Mouse (Mus musculus): ENCODE results near the gene Thsd7a. TPM values are rescaled to one million over a fixed set of nuclear protein-coding genes. Genes with fewer than 3 reads are reported as not detected.

Thsd7a gene
- total and polyA plus RNA-seq, 3 experiments, result 0.30 TPM; not detected in 2

- DNase-seq (ENCODE audit: extremely low read depth), result no peak
- Histone ChIP-seq H3K79me2 (replicated peaks; ENCODE audit: control insufficient read depth, extremely low read depth, insufficient read depth, poor library complexity, severe bottlenecking) (no peaks in the 10 kb centered on the region), H3K4me3 (replicated peaks in 1 of 3; ENCODE audit: low read depth in 2 of 3, low read length in 2 of 3, poor library complexity in 1 of 3) (no peak overlapping the region), H3K9ac (ENCODE audit: insufficient read depth, low read depth) (no peak overlapping the region), H3K27me3 (replicated peaks) (no peaks in the 10 kb centered on the region), H3K4me2 (ENCODE audit: insufficient read depth, low read depth, poor library complexity, severe bottlenecking) (no peak overlapping the region), H3K9me3 (replicated peaks; ENCODE audit: low read length) (no peaks in the 10 kb centered on the region), H3K4me1 (ENCODE audit: control insufficient read depth in 1 of 2, insufficient read depth in 2 of 2) (no peaks in the 10 kb centered on the region), H3K36me3 (replicated peaks in 1 of 2; ENCODE audit: control insufficient read depth in 1 of 2, insufficient read depth in 1 of 2, low read length in 1 of 2) (no peaks in the 10 kb centered on the region), H3K27ac (ENCODE audit: insufficient read depth, low read depth) (no peak overlapping the region)
- in situ Hi-C loops (cut with MboI; ENCODE audit: low pct_ligation_motif_present, low pct_unique_long_range_greater_than_20kb, low sequenced_read_pairs) (no loop called here), dilution Hi-C loops (cut with MboI; ENCODE audit: extremely low pct_ligation_motif_present, extremely low pct_unique_long_range_greater_than_20kb, low sequenced_read_pairs) (no loop called here)
- TF ChIP-seq KAT2A (IDR thresholded peaks at IDR 0.05; ENCODE audit: insufficient replicate concordance, low read length) (no peak), RAD21 (IDR thresholded peaks at IDR 0.05; ENCODE audit: low read depth, low read length) (no peak), ETS1 (conservative IDR thresholded peaks at IDR 0.05; ENCODE audit: low read depth, low read length) (no peak), JUN (IDR thresholded peaks at IDR 0.05; ENCODE audit: insufficient read depth, low read depth, low read length) (no peak), MAFK (IDR thresholded peaks at IDR 0.05; ENCODE audit: insufficient replicate concordance, low read length) (no peak), EP300 (IDR thresholded peaks at IDR 0.05; ENCODE audit: low read length) (no peak), USF1 (IDR thresholded peaks at IDR 0.05; ENCODE audit: low read depth, low read length) (no peak), USF2 (conservative IDR thresholded peaks at IDR 0.05; ENCODE audit: low read depth, low read length) (no peak), SMC3 (IDR thresholded peaks at IDR 0.05; ENCODE audit: low read depth, low read length) (no peak), JUND (conservative IDR thresholded peaks at IDR 0.05; ENCODE audit: low read depth, low read length) (no peak), ZKSCAN1 (IDR thresholded peaks at IDR 0.05; ENCODE audit: borderline replicate concordance, low read depth, low read length) (no peak), TCF12 (IDR thresholded peaks at IDR 0.05; ENCODE audit: low read depth, low read length) (no peak), IRF4 (IDR thresholded peaks at IDR 0.05; ENCODE audit: low read depth, low read length) (no peak), E2F4 (IDR thresholded peaks at IDR 0.05; ENCODE audit: insufficient replicate concordance, low read depth, low read length) (no peak), NRF1 (IDR thresholded peaks at IDR 0.05; ENCODE audit: low read depth, low read length) (no peak), ELF1 (IDR thresholded peaks at IDR 0.05; ENCODE audit: low read depth, low read length) (no peak), GABPA (IDR thresholded peaks at IDR 0.05; ENCODE audit: insufficient replicate concordance, low read depth, low read length) (no peak), SIN3A (IDR thresholded peaks at IDR 0.05; ENCODE audit: low read length) (no peak), HCFC1 (IDR thresholded peaks at IDR 0.05; ENCODE audit: low read depth, low read length) (no peak), POLR2AphosphoS2 (IDR thresholded peaks at IDR 0.05; ENCODE audit: low read depth, low read length) (no peak)
Measured at GRCm38 (mm10) chr6:12454132-12454531, 295.1 kb downstream of the Thsd7a start.

GRCm38 (mm10) chr6:12448851-12449250 is 300.4 kb downstream of the Thsd7a start:
- Histone ChIP-seq H3K27ac (ENCODE audit: insufficient read depth, low read depth) (no peak overlapping the region), H3K9ac (ENCODE audit: insufficient read depth, low read depth) (no peak overlapping the region), H3K4me1 (ENCODE audit: control insufficient read depth in 1 of 2, insufficient read depth in 2 of 2) (peaks cover 0 to 11% of the 10 kb centered on the region in 2 experiments; a peak in 1 of 4 replicates), H3K36me3 (replicated peaks in 1 of 2; ENCODE audit: control insufficient read depth in 1 of 2, insufficient read depth in 1 of 2, low read length in 1 of 2) (no peaks in the 10 kb centered on the region), H3K79me2 (replicated peaks; ENCODE audit: control insufficient read depth, extremely low read depth, insufficient read depth, poor library complexity, severe bottlenecking) (no peaks in the 10 kb centered on the region), H3K27me3 (replicated peaks) (no peaks in the 10 kb centered on the region), H3K9me3 (replicated peaks; ENCODE audit: low read length) (no peaks in the 10 kb centered on the region), H3K4me2 (ENCODE audit: insufficient read depth, low read depth, poor library complexity, severe bottlenecking) (no peak overlapping the region), H3K4me3 (replicated peaks in 1 of 3; ENCODE audit: low read depth in 2 of 3, low read length in 2 of 3, poor library complexity in 1 of 3) (no peak overlapping the region)
- no peak for DNase-seq (ENCODE audit: extremely low read depth)
- in situ Hi-C loops (cut with MboI; ENCODE audit: low pct_ligation_motif_present, low pct_unique_long_range_greater_than_20kb, low sequenced_read_pairs) (no loop called here), dilution Hi-C loops (cut with MboI; ENCODE audit: extremely low pct_ligation_motif_present, extremely low pct_unique_long_range_greater_than_20kb, low sequenced_read_pairs) (no loop called here)
- TF ChIP-seq POLR2A (IDR thresholded peaks at IDR 0.05; ENCODE audit: low read depth, low read length) (no peak), BHLHE40 (IDR thresholded peaks at IDR 0.05; ENCODE audit: low read depth, low read length) (no peak), SIN3A (IDR thresholded peaks at IDR 0.05; ENCODE audit: low read length) (no peak), ETS1 (conservative IDR thresholded peaks at IDR 0.05; ENCODE audit: low read depth, low read length) (no peak), TBP (conservative IDR thresholded peaks at IDR 0.05; ENCODE audit: low read depth, low read length) (no peak), HCFC1 (IDR thresholded peaks at IDR 0.05; ENCODE audit: low read depth, low read length) (no peak), ZNF384 (IDR thresholded peaks at IDR 0.05; ENCODE audit: low read depth, low read length) (no peak)
